Mouse (Mus musculus) c-Kit-positive CD71-positive TER-119-positive erythroid progenitor cells, embryonic 14.5 days (primary cell): ENCODE measurements around the gene Ldlrap1.
A peak's percentile ranks its signal among the peaks of the same experiment; 100 is the strongest.

Source experiments
- DNase-seq: peaks from one replicate; pipeline ENCODE4 v3.0.0-alpha.2; 2013; ENCODE audit warnings: low spot score

Ldlrap1 gene

GRCm38 (mm10) chr4:134775234-134775944 is 7.6 kb upstream of the Ldlrap1 start:
- DNase-seq, result no peak

GRCm38 (mm10) chr4:134774126-134774525 is 6.3 kb upstream of the Ldlrap1 start:
- DNase-seq, result peak; percentile 67

- DNase-seq, result no peak
Measured at GRCm38 (mm10) chr4:134772805-134773674, 5.2 kb upstream of the Ldlrap1 start.

- DNase-seq, result no peak
Measured at GRCm38 (mm10) chr4:134769891-134770290, 2.1 kb upstream of the Ldlrap1 start.

- no peak for DNase-seq
Measured at GRCm38 (mm10) chr4:134769081-134769811, 1.4 kb upstream of the Ldlrap1 start.

- DNase-seq, result no peak
Measured at GRCm38 (mm10) chr4:134768226-134768888, 533 bp upstream of the Ldlrap1 start.

- DNase-seq, result no peak
Measured at GRCm38 (mm10) chr4:134766904-134767425, 859 bp downstream of the Ldlrap1 start.

GRCm38 (mm10) chr4:134766277-134766676 is 1.5 kb downstream of the Ldlrap1 start:
- no peak for DNase-seq

GRCm38 (mm10) chr4:134764333-134764732 is 3.5 kb downstream of the Ldlrap1 start:
- DNase-seq, result peak; percentile 59

GRCm38 (mm10) chr4:134762360-134762759 is 5.5 kb downstream of the Ldlrap1 start:
- no peak for DNase-seq

GRCm38 (mm10) chr4:134760793-134761201 is 7.0 kb downstream of the Ldlrap1 start:
- DNase-seq, result no peak

GRCm38 (mm10) chr4:134760281-134760680 is 7.5 kb downstream of the Ldlrap1 start:
- DNase-seq, result peak; percentile 60

GRCm38 (mm10) chr4:134759564-134759963 is 8.3 kb downstream of the Ldlrap1 start:
- DNase-seq, result peak; percentile 72

- no peak for DNase-seq
Measured at GRCm38 (mm10) chr4:134758922-134759321, 8.9 kb downstream of the Ldlrap1 start.

GRCm38 (mm10) chr4:134758367-134758766 is 9.5 kb downstream of the Ldlrap1 start:
- DNase-seq, result no peak

- no peak for DNase-seq
Measured at GRCm38 (mm10) chr4:134756953-134757352, 10.9 kb downstream of the Ldlrap1 start.

GRCm38 (mm10) chr4:134754941-134755340 is 12.9 kb downstream of the Ldlrap1 start:
- DNase-seq, result no peak

- DNase-seq, result no peak
Measured at GRCm38 (mm10) chr4:134754371-134754770, 13.5 kb downstream of the Ldlrap1 start.

GRCm38 (mm10) chr4:134753516-134754261 is 14.1 kb downstream of the Ldlrap1 start:
- DNase-seq, result no peak

GRCm38 (mm10) chr4:134752911-134753426 is 14.9 kb downstream of the Ldlrap1 start:
- no peak for DNase-seq
